Mouse (Mus musculus) heart, embryonic 11.5 days (tissue): Measurements from ENCODE around the gene Pik3cd. TPM values are rescaled to one million over a fixed set of nuclear protein-coding genes. Genes with fewer than 3 reads are reported as not detected.
A peak's percentile ranks its signal among the peaks of the same experiment; 100 is the strongest.

ENCODE experiments used
- ATAC-seq: fragments of 200-750 bp; cut with Nextera tagmentation; replicated peaks from 2 replicates; pipeline ENCODE4 v1.8.0; 2017; ENCODE audit warnings: moderate library complexity; ENCODE audit not compliant: insufficient number of reproducible peaks, low FRiP score, low TSS enrichment
- H3K27ac ChIP-seq: fragments of 300-500 bp; sonication (generic); 2 replicates; pipeline ENCODE4 v1.5.1; 2014; ENCODE audit warnings: mild to moderate bottlenecking, low read depth, low read length
- H3K27me3 ChIP-seq: fragments of 300-500 bp; sonication (generic); 2 replicates; pipeline ENCODE4 v1.6.1; 2014; ENCODE audit warnings: mild to moderate bottlenecking, low read length, mixed read lengths; ENCODE audit not compliant: control insufficient read depth, insufficient read depth
- H3K36me3 ChIP-seq: fragments of 300-500 bp; sonication (generic); 2 replicates; pipeline ENCODE4 v1.6.1; 2014; ENCODE audit warnings: mild to moderate bottlenecking, low read length, moderate library complexity, mixed read lengths; ENCODE audit not compliant: control insufficient read depth, insufficient read depth
- H3K4me1 ChIP-seq: fragments of 300-500 bp; sonication (generic); 2 replicates; pipeline ENCODE4 v1.6.1; 2014; ENCODE audit warnings: low read length; ENCODE audit not compliant: control insufficient read depth, insufficient read depth
- H3K4me2 ChIP-seq: fragments of 300-500 bp; sonication (generic); 2 replicates; pipeline ENCODE4 v1.6.1; 2014; ENCODE audit warnings: mild to moderate bottlenecking, moderate library complexity
- H3K4me3 ChIP-seq: fragments of 300-500 bp; sonication (generic); 2 replicates; pipeline ENCODE4 v1.5.1; 2014; ENCODE audit warnings: low read depth, low read length
- H3K9ac ChIP-seq: fragments of 300-500 bp; sonication (generic); 2 replicates; pipeline ENCODE4 v1.6.1; 2014; ENCODE audit warnings: mild to moderate bottlenecking, low read depth, low read length, moderate library complexity
- H3K9me3 ChIP-seq: fragments of 300-500 bp; sonication (generic); replicated peaks from 2 replicates; pipeline ENCODE4 v1.6.1; 2016; ENCODE audit warnings: low read length; ENCODE audit not compliant: control insufficient read depth
- WGBS: fragments of 180-500 bp; shearing (Covaris S2); extraction: QIAGEN DNeasy Blood & Tissue Kit; methylation state at CpG from one replicate; pipeline ENCODE4 v1.1.7; 2014; ENCODE audit not compliant: insufficient replicate concordance; 5-methylcytosine and 5-hydroxymethylcytosine counted together
- polyA plus RNA-seq: library from polyadenylated mRNA; unstranded; fragments of >200 nt; fragmentation: Nextera tagmentation; extraction: Ambion mirVana; gene quantifications from 2 replicates; pipeline ENCODE4 v1.2.1, GENCODE M21; 2014

The Pik3cd gene
- polyA plus RNA-seq, 1 experiment from 2014 or later, result 2.3 TPM

DNA sequence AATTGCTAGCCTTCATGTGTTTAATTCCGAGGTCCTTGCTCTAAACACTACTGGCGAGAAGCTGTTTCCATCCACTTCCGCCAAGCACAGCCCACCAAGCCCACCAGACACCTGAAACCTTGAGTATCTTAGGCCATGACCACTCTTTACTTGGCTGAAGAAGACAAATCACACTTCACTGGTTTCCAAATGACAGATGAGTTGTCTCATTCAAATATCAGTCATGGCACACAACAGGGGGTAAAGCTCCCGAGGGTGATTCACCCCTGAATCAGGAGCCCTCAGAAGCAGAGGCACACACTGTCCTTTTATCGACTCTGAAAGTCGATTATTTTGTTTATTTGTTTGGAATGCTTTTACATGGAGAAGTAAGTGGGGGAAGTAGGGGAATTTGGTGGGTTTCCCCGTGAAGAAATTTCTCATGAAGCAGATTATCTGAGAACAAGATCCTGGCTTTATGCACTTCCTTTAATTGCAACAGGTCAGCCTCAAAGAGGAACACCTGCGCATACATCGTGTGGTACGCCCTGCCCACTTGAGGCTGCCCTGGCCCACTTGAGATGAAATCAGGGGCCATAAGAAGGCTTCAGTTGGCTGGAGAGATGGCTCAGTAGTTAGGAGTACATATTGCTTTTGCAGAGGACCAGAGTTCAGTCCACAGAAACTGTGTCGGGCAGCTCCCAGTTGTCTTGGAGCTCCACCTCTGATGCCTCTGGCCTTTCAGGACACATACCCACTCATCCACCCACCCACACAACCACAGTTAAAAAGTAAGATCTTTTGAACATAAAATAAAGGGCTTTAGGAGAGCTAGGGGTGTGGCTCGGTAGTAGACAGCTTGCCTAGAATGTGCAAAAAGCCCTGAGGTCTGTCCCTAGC lies 12.3 kb downstream of the Pik3cd start:
- WGBS, result 76% methylated on average over 12 of the region's 12 CpGs
- ATAC-seq, result no peak
- no peak overlapping the region for H3K4me3 ChIP-seq
- H3K27me3 ChIP-seq, result 0 out of 2 replicates have a peak, but pooled peaks cover 4% of the 10 kb centered on the region
- H3K9ac ChIP-seq, result no peak overlapping the region
- no peaks in the 10 kb centered on the region for H3K9me3 ChIP-seq
- peaks cover 8% of the 10 kb centered on the region for H3K4me1 ChIP-seq
- H3K4me2 ChIP-seq, result no peak overlapping the region
- H3K36me3 ChIP-seq, result no peaks in the 10 kb centered on the region
- H3K27ac ChIP-seq, result no peak overlapping the region; the same call in 1 of the 2 replicates

GRCm38 (mm10) chr4:149688861-149689260 lies 13.5 kb downstream of the Pik3cd start:
- Histone ChIP-seq H3K36me3 (no peaks in the 10 kb centered on the region), H3K27ac (no peak overlapping the region), H3K4me3 (no peak overlapping the region), H3K27me3 (0 out of 2 replicates have a peak, but pooled peaks cover 4% of the 10 kb centered on the region), H3K9me3 (no peaks in the 10 kb centered on the region), H3K9ac (no peak overlapping the region), H3K4me1 (peaks cover 8% of the 10 kb centered on the region), H3K4me2 (no peak overlapping the region)
- 78% methylated on average over 14 of the region's 14 CpGs for WGBS
- no peak for ATAC-seq

DNA sequence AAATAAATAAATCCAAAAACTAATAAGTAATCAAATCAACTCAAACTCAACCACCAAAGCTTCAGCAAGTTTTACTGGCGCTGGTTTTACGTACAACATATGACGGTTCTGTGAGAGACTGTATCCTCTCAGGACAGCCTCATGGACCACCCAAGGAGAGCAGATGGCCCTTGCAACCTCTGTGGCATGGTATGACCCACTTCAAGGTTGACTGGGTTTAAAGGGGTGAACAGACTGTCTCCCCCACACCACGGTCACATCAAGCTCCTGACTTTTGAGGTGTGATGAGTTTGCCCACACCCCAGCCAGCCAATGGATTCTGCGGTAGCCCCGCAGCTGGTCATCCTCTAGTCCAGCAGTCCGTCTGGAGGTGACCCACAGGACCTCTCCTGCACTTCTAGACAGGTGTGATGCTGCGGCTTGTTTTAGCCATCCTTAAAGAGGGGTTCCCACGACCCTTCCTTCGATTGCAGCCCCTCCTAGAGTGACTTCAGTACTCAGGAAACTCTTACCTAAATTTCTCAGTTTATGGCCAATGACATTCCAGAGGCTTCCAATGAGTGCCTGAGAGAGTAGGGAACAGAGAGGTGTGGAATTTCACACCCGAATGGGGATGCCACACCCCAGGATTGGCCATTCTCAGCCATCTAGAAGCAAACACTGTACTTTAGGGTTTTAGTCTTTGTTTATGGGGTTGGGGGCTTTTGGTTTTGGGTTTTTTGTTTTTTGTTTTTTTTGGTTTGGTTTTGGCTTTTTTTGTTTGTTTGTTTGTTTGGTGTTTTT lies 17.3 kb downstream of the Pik3cd start:
- H3K27me3 ChIP-seq, result peaks cover 2% of the 10 kb centered on the region; the same call in 1 of the 2 replicates
- WGBS, result 71% methylated on average over 11 of the region's 11 CpGs
- H3K9ac ChIP-seq, result no peak overlapping the region
- no peak overlapping the region for H3K27ac ChIP-seq
- no peak for ATAC-seq
- no peaks in the 10 kb centered on the region for H3K9me3 ChIP-seq
- H3K4me3 ChIP-seq, result no peak overlapping the region
- H3K36me3 ChIP-seq, result no peaks in the 10 kb centered on the region
- no peaks in the 10 kb centered on the region for H3K4me1 ChIP-seq
- no peak overlapping the region for H3K4me2 ChIP-seq

GRCm38 (mm10) chr4:149683875-149684274 lies 18.5 kb downstream of the Pik3cd start:
- no peak overlapping the region for H3K9ac ChIP-seq
- no peaks in the 10 kb centered on the region for H3K9me3 ChIP-seq
- H3K4me2 ChIP-seq, result no peak overlapping the region
- no peaks in the 10 kb centered on the region for H3K4me1 ChIP-seq
- H3K27me3 ChIP-seq, result peaks cover 2% of the 10 kb centered on the region; the same call in 1 of the 2 replicates
- H3K27ac ChIP-seq, result no peak overlapping the region
- no peak overlapping the region for H3K4me3 ChIP-seq
- no peak for ATAC-seq
- WGBS, result 15% methylated on average over 7 of the region's 7 CpGs
- H3K36me3 ChIP-seq, result no peaks in the 10 kb centered on the region

DNA sequence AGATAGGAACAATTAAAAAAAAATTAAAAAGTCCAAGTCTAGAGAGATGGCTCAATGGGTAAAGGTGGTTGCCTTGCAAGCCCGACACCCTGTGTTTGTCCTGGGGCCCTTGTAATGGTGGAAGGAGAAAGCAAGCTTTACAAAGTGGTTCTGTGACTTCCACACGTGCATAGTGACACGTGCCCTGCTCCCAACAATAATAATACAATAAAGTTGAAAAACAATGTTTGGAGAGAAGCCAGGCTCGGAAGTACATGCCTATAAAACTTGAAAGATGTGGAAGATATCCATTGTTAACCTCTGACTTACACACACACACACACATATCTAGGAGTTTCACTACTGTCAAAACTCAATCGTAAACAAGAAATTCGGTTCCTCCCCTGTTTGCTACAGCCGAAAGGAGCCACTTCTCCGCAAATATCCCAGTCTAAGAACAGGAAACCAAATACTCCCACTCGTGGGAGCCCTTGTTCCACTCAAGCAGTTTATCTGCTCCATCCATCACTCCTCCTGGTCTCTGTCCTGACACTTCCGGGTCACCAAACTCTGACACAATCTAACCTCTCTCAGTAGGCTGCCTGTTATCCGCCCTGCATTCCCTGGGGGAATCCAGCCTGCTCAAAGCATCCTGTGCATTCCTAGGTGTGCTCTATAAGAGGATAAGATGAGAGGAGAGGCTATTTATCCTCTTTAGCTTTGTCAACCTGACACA lies 23.2 kb downstream of the Pik3cd start:
- H3K4me3 ChIP-seq, result no peak overlapping the region
- no peaks in the 10 kb centered on the region for H3K36me3 ChIP-seq
- WGBS, result 66% methylated on average over 11 of the region's 11 CpGs
- peaks cover 17% of the 10 kb centered on the region for H3K27me3 ChIP-seq
- H3K27ac ChIP-seq, result no peak overlapping the region
- ATAC-seq, result no peak
- no peak overlapping the region for H3K9ac ChIP-seq
- H3K4me1 ChIP-seq, result peaks cover 6% of the 10 kb centered on the region; the same call in 1 of the 2 replicates
- no peak overlapping the region for H3K4me2 ChIP-seq
- H3K9me3 ChIP-seq, result no peaks in the 10 kb centered on the region

- Histone ChIP-seq H3K4me3 (no peak overlapping the region), H3K36me3 (no peaks in the 10 kb centered on the region), H3K4me2 (no peak overlapping the region), H3K4me1 (peaks cover 6% of the 10 kb centered on the region; the same call in 1 of the 2 replicates), H3K9ac (no peak overlapping the region), H3K9me3 (no peaks in the 10 kb centered on the region), H3K27ac (no peak overlapping the region), H3K27me3 (peaks cover 19% of the 10 kb centered on the region)
- no peak for ATAC-seq
- 53% methylated on average over 1 of the region's 1 CpGs for WGBS
Measured at GRCm38 (mm10) chr4:149678006-149678405, 24.4 kb downstream of the Pik3cd start.

GRCm38 (mm10) chr4:149675378-149676261 lies 26.8 kb downstream of the Pik3cd start:
- H3K4me3 ChIP-seq, result peak overlapping the region; percentile 66
- H3K27me3 ChIP-seq, result peaks cover 19% of the 10 kb centered on the region
- H3K4me1 ChIP-seq, result peaks cover 6% of the 10 kb centered on the region; the same call in 1 of the 2 replicates
- peak overlapping the region; percentile 64; the same call in 1 of the 2 replicates for H3K9ac ChIP-seq
- H3K36me3 ChIP-seq, result no peaks in the 10 kb centered on the region
- WGBS, result under 1% methylated on average over 56 of the region's 60 CpGs
- H3K4me2 ChIP-seq, result peak overlapping the region; percentile 93
- H3K27ac ChIP-seq, result no peak overlapping the region
- 0 out of 2 replicates have a peak, but pooled peaks cover 3% of the 10 kb centered on the region for H3K9me3 ChIP-seq
- peak; percentile 87 for ATAC-seq
